ENCODE assay signal across 29 mouse cellular contexts in genomic region chr12:80839631-80840030, GRCm38 (mm10). TPM values are rescaled to one million over a fixed set of nuclear protein-coding genes. Genes with fewer than 3 reads are reported as not detected.
DNase-seq lines count a peak whose midpoint lies in the region; ATAC-seq and TF ChIP-seq lines count a peak whose summit lies in the region.
"Had no signal": no experiment of that assay in that cellular context is flagged by ENCODE, and none has a peak within 500 bp of the region (broad histone marks: within the 10 kb centered on the region; RNA-seq: fewer than 3 reads in every experiment).

No protein-coding gene starts in this region.

- DNase-seq in liver, postnatal 0 days = no peak
- DNase-seq in liver, embryonic 11.5 days (ENCODE audit: low spot score) = no peak
- no peak for DNase-seq in MEL (ENCODE audit: low read depth, low spot score)
- DNase-seq in splenic B cell, adult 2 months (ENCODE audit: low read depth, low spot score) = peak; percentile 59
- no peak for DNase-seq in spleen, adult 12 weeks (ENCODE audit: low spot score)
- DNase-seq in forebrain, embryonic 11.5 days (ENCODE audit: low spot score) = no peak
- DNase-seq: cerebellum, adult 11 months; cerebellum, adult 9-11 months; gastrocnemius, adult 2 months; gastrocnemius, postnatal 36 days; heart, postnatal 10 days; kidney, adult 9 months; kidney, postnatal 14 days; lung, adult 18-20 months; lung, postnatal 4 days; right cerebral cortex, adult 18-20 months had no signal

- peaks cover 28% of the 10 kb centered on the region for H3K79me2 ChIP-seq in MEL (ENCODE audit: control insufficient read depth, insufficient read depth, low read length, poor library complexity)

- no peaks in the 10 kb centered on the region for H3K9me3 ChIP-seq in liver, postnatal 0 days (ENCODE audit: low read length)
- H3K9me3 ChIP-seq in liver, embryonic 11.5 days (ENCODE audit: control insufficient read depth, low read length) = no peaks in the 10 kb centered on the region
- H3K9me3 ChIP-seq in MEL (replicated peaks; ENCODE audit: insufficient read depth, low read length) = no peaks in the 10 kb centered on the region
- no peaks in the 10 kb centered on the region for H3K9me3 ChIP-seq in forebrain, embryonic 11.5 days (ENCODE audit: control insufficient read depth, low read length)
- H3K9me3 ChIP-seq: heart, embryonic 13.5 days; limb, embryonic 13.5 days; liver, embryonic 12.5 days; neural tube, embryonic 12.5 days had no signal

- no peak overlapping the region for H3K4me3 ChIP-seq in liver, postnatal 0 days (ENCODE audit: low read depth, low read length)
- H3K4me3 ChIP-seq in liver, embryonic 11.5 days (ENCODE audit: low read depth, low read length) = no peak overlapping the region
- no peak overlapping the region for H3K4me3 ChIP-seq in MEL (ENCODE audit: control insufficient read depth in 1 of 2, insufficient read depth in 1 of 2, low read depth in 2 of 2, low read length in 2 of 2)
- no peak overlapping the region for H3K4me3 ChIP-seq in forebrain, embryonic 11.5 days (ENCODE audit: low read depth, low read length)
- H3K4me3 ChIP-seq: gastrocnemius, adult 2 months; heart, embryonic 13.5 days; limb, embryonic 13.5 days; liver, embryonic 12.5 days; myocyte; neural tube, embryonic 12.5 days had no signal

- H3K36me3 ChIP-seq in liver, postnatal 0 days (replicated peaks; ENCODE audit: insufficient read depth, low read length) = no peaks in the 10 kb centered on the region
- no peaks in the 10 kb centered on the region for H3K36me3 ChIP-seq in liver, embryonic 11.5 days (ENCODE audit: control insufficient read depth, insufficient read depth, low read length)
- peaks cover 0 to 12% of the 10 kb centered on the region in 2 experiments; a peak in 2 of 4 replicates for H3K36me3 ChIP-seq in MEL (ENCODE audit: control insufficient read depth in 1 of 2, insufficient read depth in 2 of 2, low read length in 2 of 2)
- 0 out of 2 replicates have a peak, but pooled peaks cover 3% of the 10 kb centered on the region for H3K36me3 ChIP-seq in splenic B cell, adult 2 months (ENCODE audit: control insufficient read depth, insufficient read depth, low read length, poor library complexity, severe bottlenecking)
- no peaks in the 10 kb centered on the region for H3K36me3 ChIP-seq in forebrain, embryonic 11.5 days (ENCODE audit: control insufficient read depth, insufficient read depth, low read length)
- H3K36me3 ChIP-seq: heart, embryonic 13.5 days; limb, embryonic 13.5 days; neural tube, embryonic 12.5 days had no signal

- H3K27ac ChIP-seq in liver, postnatal 0 days (ENCODE audit: low read depth) = 0 out of 2 replicates have a peak overlapping the region, but pooled peaks have one; percentile 19
- H3K27ac ChIP-seq in liver, embryonic 11.5 days (ENCODE audit: low read depth, low read length) = no peak overlapping the region
- no peak overlapping the region for H3K27ac ChIP-seq in MEL (ENCODE audit: control insufficient read depth, low read depth, low read length)
- no peak overlapping the region for H3K27ac ChIP-seq in forebrain, embryonic 11.5 days (ENCODE audit: low read depth, low read length)
- H3K27ac ChIP-seq: gastrocnemius, adult 2 months; heart, embryonic 13.5 days; limb, embryonic 13.5 days; liver, embryonic 12.5 days; neural tube, embryonic 12.5 days had no signal

- no peak for TF ChIP-seq CTCF in liver, postnatal 0 days (IDR thresholded peaks at IDR 0.05; ENCODE audit: low read depth)
- TF ChIP-seq CTCF in MEL (IDR thresholded peaks at IDR 0.05 in 2 of 3, conservative IDR thresholded peaks at IDR 0.05 in 1 of 3; ENCODE audit: control insufficient read depth in 1 of 3, insufficient read depth in 1 of 3, low read depth in 2 of 3, low read length in 3 of 3, poor library complexity in 1 of 3, severe bottlenecking in 1 of 3) = no peak

- ATAC-seq in liver, postnatal 0 days = no peak
- ATAC-seq in liver, embryonic 11.5 days (replicated peaks; ENCODE audit: low FRiP score) = no peak
- ATAC-seq in inflammation-experienced regulatory T-cells, adult 6 months = peak; percentile 24
- ATAC-seq in erythroid progenitor cell, adult 5-6 weeks (replicated peaks; ENCODE audit: low FRiP score, poor library complexity, severe bottlenecking) = no peak
- no peak for ATAC-seq in forebrain, embryonic 11.5 days (replicated peaks; ENCODE audit: low FRiP score)
- ATAC-seq: forebrain, embryonic 14.5 days; hindbrain, embryonic 16.5 days; intestine, embryonic 16.5 days; liver, embryonic 12.5 days; lung, postnatal 0 days; midbrain, embryonic 16.5 days had no signal

- H3K9ac ChIP-seq in liver, postnatal 0 days (replicated peaks) = no peak overlapping the region
- H3K9ac ChIP-seq in liver, embryonic 11.5 days (ENCODE audit: low read depth, low read length) = no peak overlapping the region
- no peak overlapping the region for H3K9ac ChIP-seq in MEL (ENCODE audit: control insufficient read depth, low read depth, low read length, poor library complexity, severe bottlenecking)
- no peak overlapping the region for H3K9ac ChIP-seq in forebrain, embryonic 11.5 days (ENCODE audit: low read length)
- H3K9ac ChIP-seq: heart, embryonic 13.5 days; limb, embryonic 13.5 days; liver, embryonic 12.5 days; neural tube, embryonic 12.5 days had no signal

- no peak for TF ChIP-seq EP300 in liver, postnatal 0 days (IDR thresholded peaks at IDR 0.05; ENCODE audit: low read depth)
- no peak for TF ChIP-seq EP300 in MEL (IDR thresholded peaks at IDR 0.05; ENCODE audit: low read depth in 1 of 2, low read length in 2 of 2)

- H3K27me3 ChIP-seq in liver, postnatal 0 days (ENCODE audit: insufficient read depth, low read length) = no peaks in the 10 kb centered on the region
- no peaks in the 10 kb centered on the region for H3K27me3 ChIP-seq in liver, embryonic 11.5 days (replicated peaks; ENCODE audit: control insufficient read depth, insufficient read depth, low read length)
- no peaks in the 10 kb centered on the region for H3K27me3 ChIP-seq in MEL (ENCODE audit: control insufficient read depth in 1 of 2, insufficient read depth in 2 of 2, low read length in 2 of 2)
- H3K27me3 ChIP-seq in splenic B cell, adult 2 months (ENCODE audit: control insufficient read depth, insufficient read depth, low read length, poor library complexity, severe bottlenecking) = no peaks in the 10 kb centered on the region
- no peaks in the 10 kb centered on the region for H3K27me3 ChIP-seq in forebrain, embryonic 11.5 days (ENCODE audit: control insufficient read depth, insufficient read depth, low read length)
- H3K27me3 ChIP-seq: heart, embryonic 13.5 days; limb, embryonic 13.5 days; liver, embryonic 12.5 days; neural tube, embryonic 12.5 days had no signal

- no peak overlapping the region for H3K4me2 ChIP-seq in liver, postnatal 0 days (ENCODE audit: low read depth, low read length)
- no peak overlapping the region for H3K4me2 ChIP-seq in liver, embryonic 11.5 days
- no peak overlapping the region for H3K4me2 ChIP-seq in forebrain, embryonic 11.5 days (ENCODE audit: low read depth, low read length, severe bottlenecking)
- H3K4me2 ChIP-seq: heart, embryonic 13.5 days; limb, embryonic 13.5 days; liver, embryonic 12.5 days; midbrain, embryonic 11.5 days; neural tube, embryonic 12.5 days had no signal

- WGBS in liver, postnatal 0 days (ENCODE audit: insufficient replicate concordance) = 63% methylated on average over 2 of the region's 2 CpGs
- WGBS in liver, embryonic 11.5 days = 78% methylated on average over 2 of the region's 2 CpGs
- WGBS in forebrain, embryonic 11.5 days = 79% methylated on average over 2 of the region's 2 CpGs

- no peak for TF ChIP-seq POLR2A in MEL (IDR thresholded peaks at IDR 0.05; ENCODE audit: control insufficient read depth in 1 of 2, insufficient read depth in 1 of 2, low read depth in 1 of 2, low read length in 2 of 2, poor library complexity in 1 of 2)

- peaks cover 47% of the 10 kb centered on the region for H3K4me1 ChIP-seq in liver, postnatal 0 days (ENCODE audit: insufficient read depth)
- peaks cover 12% of the 10 kb centered on the region for H3K4me1 ChIP-seq in liver, embryonic 11.5 days (replicated peaks; ENCODE audit: control insufficient read depth, insufficient read depth, low read length)
- H3K4me1 ChIP-seq in MEL (ENCODE audit: control insufficient read depth in 1 of 2, insufficient read depth in 2 of 2, low read length in 2 of 2) = peaks cover 3 to 6% of the 10 kb centered on the region in 2 experiments; a peak in 3 of 4 replicates
- H3K4me1 ChIP-seq in forebrain, embryonic 11.5 days (replicated peaks; ENCODE audit: control insufficient read depth, insufficient read depth, low read length) = 0 out of 2 replicates have a peak, but pooled peaks cover 2% of the 10 kb centered on the region

- TF ChIP-seq RAD21 in MEL (IDR thresholded peaks at IDR 0.05; ENCODE audit: low read depth, low read length) = no peak

TF ChIP-seq in MEL, 35 proteins besides CTCF, POLR2A, EP300 and RAD21:
- TF ChIP-seq ZNF384 (IDR thresholded peaks at IDR 0.05; ENCODE audit: low read depth, low read length) = 0 out of 2 replicates have a peak, but pooled peaks have one; percentile 41
- no peak for TF ChIP-seq TCF12 (IDR thresholded peaks at IDR 0.05; ENCODE audit: low read depth, low read length)

RNA-seq across cellular contexts. Expression of gene Susd6, which starts 49.3 kb away (rescaled TPM):
- polyA plus RNA-seq in liver, postnatal 0 days (2015; fragmentation: Nextera tagmentation; extraction: Ambion mirVana) = 8.6 and 10.8 TPM in 2 replicates
- polyA plus RNA-seq in liver, embryonic 11.5 days (2014; fragmentation: Nextera tagmentation; extraction: Ambion mirVana) = 21.5 and 21.7 TPM in 2 replicates
- 12.2 and 13.0 TPM in 2 replicates for total RNA-seq in MEL (2012; rRNA removed)
- 10 to 100 TPM in 1 of 2 experiments, not detected in 1; 22.4 TPM for polyA plus RNA-seq in MEL (2012; ENCODE audit: insufficient read depth in 1 of 2, insufficient read length in 2 of 2, low read depth in 1 of 2, low replicate concordance in 2 of 2, missing spikeins in 1 of 2)
- 10 to 100 TPM; 21.2 to 32.8 (median 26.7) TPM for polyA plus RNA-seq in inflammation-experienced regulatory T-cells, adult 6 months (2017; shearing (Covaris generic))
- total RNA-seq in erythroid progenitor cell, adult 5-6 weeks (2015; ENCODE audit: low replicate concordance) = 39.8 and 46.9 TPM in 2 replicates
- 63.2 and 67.7 TPM in 2 replicates for total RNA-seq in erythroid progenitor cell, adult 5-6 weeks (2017; ENCODE audit: low replicate concordance)
- polyA plus RNA-seq in forebrain, embryonic 11.5 days (2014; fragmentation: Nextera tagmentation; extraction: Ambion mirVana) = 19.9 and 21.5 TPM in 2 replicates
